Mouse (Mus musculus) v-Abl transformed pro-B cells (cell line): ENCODE results near the gene Mef2a.
"Not testable (repeated sequence)": the region's sequence is repeated elsewhere in the genome, so short reads cannot be mapped to it uniquely, and the experiment has no call there.

ENCODE experiments used
- in situ Hi-C, 2 experiments: fragments of 400-800 bp; cut with MboI; formaldehyde crosslinking; loops; one replicate each; pipeline ENCODE4 v1.15.1; 2025; ENCODE audit not compliant: unreplicated experiment in 2 of 2

Gene Mef2a

DNA sequence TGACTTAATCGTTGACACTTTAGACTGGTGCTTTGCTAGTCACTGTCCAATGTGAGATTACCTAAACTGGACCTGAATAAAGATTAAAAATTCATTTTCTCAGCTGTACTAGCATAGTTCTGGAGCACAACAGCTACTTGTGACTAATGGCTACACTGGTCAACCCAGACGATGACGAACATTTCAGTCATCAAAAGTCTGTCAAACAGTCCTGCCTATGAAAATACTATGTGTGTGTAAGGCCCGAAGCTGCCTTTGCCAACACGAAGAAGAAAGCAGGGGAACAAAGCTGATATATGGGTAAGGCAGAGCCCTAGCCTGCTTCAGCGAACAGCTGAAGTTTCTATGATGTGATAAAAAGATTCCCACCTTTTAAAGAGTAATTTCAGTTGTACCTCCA, 89.1 kb downstream of the Mef2a start:
- in situ Hi-C loops: no loop called here

DNA sequence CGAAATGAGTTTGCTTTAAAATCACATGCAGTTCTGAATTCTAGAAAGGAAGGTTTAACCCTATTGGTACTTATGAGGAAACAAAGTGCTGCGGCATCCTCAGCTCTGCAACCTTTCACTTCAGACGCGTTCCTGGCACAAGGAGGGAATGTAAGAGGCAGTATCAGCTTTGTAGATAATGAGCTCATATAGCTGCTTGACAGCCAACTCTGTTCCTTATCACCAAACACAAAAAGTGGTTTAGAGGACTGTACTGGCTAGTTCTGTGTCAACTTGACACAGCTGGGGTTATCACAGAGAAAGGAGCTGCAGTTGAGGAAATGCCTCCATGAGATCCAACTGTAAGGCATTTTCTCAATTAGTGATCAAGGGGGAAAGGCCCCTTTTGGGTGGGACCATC, 102.2 kb downstream of the Mef2a start:
- in situ Hi-C loops: not testable (repeated sequence)

GRCm38 (mm10) chr7:67259828-67260563, 112.7 kb downstream of the Mef2a start:
- in situ Hi-C loops: no loop called here

- in situ Hi-C loops: loop anchor here (10.0 to 25.0 kb wide), 3 partner anchors 109 to 1159 kb away; partner anchors contain the start of gene Selenos (in 2 of the 2)
These were observed 126.6 kb downstream of the Mef2a start for GRCm38 (mm10) chr7:67246067-67246466.

DNA sequence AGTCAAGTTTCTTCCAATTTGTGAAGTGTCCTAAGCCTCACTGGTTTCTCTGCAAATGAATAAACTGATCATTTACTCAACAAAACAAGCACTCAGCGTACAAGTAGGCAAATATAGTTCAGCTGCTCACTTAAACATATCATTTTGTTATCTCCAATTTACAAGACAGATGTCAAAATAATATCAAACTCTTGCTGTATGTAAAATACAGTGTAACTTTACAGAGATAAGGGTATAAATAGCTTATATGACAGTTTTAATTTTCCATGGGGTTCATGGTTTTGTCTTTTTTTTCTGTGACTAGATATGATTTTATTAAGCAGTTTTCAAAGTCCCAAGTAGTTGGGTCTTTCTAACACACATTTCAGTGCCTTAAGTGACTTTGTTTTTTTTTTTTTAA, 127.4 kb downstream of the Mef2a start:
- in situ Hi-C loops: loop anchor here (10.0 to 25.0 kb wide), 3 partner anchors 110 to 1158 kb away; partner anchors contain the start of gene Selenos (in 2 of the 2)

- in situ Hi-C loops: loop anchor here (5.0 to 25.0 kb wide), 6 partner anchors 111 to 1157 kb away; partner anchors contain the start of gene Selenos (in 2 of the 2)
These were observed 128.8 kb downstream of the Mef2a start for GRCm38 (mm10) chr7:67243894-67244282.

DNA sequence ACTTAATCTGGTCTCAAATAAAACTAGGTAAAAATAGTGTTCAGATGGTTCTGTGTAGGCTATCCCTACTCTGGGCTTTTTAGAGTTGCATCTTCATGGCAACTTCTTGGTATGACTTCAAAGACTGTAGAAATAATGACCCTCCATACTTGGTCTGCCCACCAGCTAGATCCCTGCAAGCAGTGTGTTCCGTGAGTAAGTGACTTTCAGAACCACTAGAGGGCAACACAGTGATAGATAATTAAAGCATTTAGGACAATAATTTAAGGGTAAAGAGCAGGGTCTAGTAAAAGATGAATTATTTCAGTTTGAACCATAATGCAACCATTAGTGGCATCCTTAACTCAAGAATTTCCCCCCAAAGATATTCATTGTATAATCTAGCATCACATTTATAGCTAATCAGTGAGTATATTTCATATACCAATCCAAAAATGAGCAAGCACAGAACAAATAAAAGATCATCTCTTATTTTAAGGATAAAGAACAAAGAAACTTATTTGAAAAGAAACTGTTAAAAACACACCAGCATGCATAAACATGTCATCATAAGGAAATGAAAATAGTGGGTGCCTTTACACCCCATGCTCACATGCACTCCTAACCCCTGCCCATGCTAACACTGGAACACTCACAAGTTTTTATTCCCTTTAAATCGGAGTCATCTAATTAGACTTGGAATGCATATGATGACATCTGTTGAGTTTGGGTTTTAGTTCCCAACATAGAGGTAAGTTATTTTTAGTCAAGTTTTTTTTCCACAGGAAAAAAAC, 129.4 kb downstream of the Mef2a start:
- in situ Hi-C loops: loop anchor here (5.0 to 25.0 kb wide), 6 partner anchors 111 to 1156 kb away; partner anchors contain the start of gene Selenos (in 2 of the 2)

DNA sequence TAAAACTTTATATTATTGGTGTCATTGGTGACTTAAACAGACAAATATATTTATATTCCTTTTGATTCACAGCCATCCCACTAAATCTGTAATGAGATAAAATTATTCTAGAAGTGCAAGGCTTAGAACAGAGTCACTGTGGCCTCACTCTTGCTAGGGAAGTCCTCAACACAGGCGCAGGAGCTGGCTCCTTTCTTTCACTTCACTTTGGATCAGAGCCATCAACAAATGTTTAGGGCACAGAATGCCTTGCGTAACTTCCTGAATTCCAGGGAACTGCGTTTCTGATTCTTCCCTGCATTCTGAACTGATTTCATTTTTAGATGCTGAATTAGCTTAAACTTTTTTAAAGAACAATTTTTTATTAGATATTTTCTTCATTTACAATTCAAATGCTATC, 130.7 kb downstream of the Mef2a start:
- in situ Hi-C loops: loop anchor here (5.0 to 25.0 kb wide), 6 partner anchors 113 to 1155 kb away; partner anchors contain the start of gene Selenos (in 2 of the 2)

DNA sequence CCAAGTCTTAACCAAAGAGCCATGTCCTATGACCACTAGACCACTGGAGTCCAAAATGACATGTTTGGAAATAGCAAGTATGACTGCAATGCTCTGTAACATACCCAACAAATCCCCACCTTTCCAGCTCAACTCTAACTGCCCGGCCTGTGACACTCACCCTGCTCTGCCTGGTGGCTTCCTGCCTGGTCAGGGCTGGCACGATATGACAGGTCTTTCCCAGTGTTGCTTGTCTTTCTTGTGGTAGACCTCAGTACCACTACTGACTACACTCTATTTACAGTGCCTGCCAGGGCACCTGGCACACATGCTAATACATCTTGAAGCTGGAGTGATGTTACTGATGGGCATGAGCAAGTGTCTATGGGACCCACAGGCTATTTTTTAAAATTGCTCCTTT, 134.9 kb downstream of the Mef2a start:
- in situ Hi-C loops: loop anchor here (25.0 kb wide), 2 partner anchors 925 to 1150 kb away; partner anchors contain the start of gene Selenos (in 2 of the 2)

DNA sequence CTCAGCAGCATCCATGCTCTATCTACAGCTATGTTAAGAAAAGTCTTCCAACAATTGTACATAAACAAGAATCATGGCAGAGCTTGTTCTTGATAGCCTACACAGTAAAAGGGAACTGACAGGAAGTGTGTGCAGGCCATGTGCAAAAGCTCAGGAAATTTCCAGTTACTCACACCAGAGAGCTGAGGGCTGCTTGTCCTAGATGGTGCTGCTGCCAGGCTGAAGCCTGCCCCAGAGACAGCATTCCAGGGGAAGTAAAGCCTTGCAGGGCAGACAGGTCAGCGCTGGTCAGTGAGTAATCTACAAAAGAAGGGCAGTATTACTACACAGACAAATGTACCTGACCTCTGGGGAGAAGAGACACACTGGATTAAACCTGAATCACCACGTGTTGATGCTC, 136.3 kb downstream of the Mef2a start:
- in situ Hi-C loops: loop anchor here (25.0 kb wide), 2 partner anchors 924 to 1149 kb away; partner anchors contain the start of gene Selenos (in 2 of the 2)

DNA sequence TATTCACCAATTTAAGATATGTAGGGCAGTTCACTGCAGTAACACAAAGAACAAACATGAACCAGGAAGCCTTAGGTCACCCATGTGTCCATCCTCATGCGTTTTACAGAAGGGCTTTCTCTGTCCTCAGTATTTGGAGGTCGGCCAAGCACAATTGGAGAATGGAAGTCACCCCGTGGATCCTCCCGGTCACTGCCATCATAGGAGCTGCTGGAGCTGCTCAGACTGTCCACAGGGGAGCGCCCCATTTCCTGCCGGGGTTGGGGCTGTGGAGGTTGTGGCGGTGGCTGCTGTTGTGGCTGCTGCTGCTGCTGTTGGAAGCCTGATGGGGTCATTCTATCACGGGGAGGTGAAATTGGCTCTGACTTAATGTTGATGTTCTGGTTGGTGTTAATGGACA, 137.9 kb downstream of the Mef2a start:
- in situ Hi-C loops: loop anchor here (25.0 kb wide), 2 partner anchors 922 to 1147 kb away; partner anchors contain the start of gene Selenos (in 2 of the 2)

DNA sequence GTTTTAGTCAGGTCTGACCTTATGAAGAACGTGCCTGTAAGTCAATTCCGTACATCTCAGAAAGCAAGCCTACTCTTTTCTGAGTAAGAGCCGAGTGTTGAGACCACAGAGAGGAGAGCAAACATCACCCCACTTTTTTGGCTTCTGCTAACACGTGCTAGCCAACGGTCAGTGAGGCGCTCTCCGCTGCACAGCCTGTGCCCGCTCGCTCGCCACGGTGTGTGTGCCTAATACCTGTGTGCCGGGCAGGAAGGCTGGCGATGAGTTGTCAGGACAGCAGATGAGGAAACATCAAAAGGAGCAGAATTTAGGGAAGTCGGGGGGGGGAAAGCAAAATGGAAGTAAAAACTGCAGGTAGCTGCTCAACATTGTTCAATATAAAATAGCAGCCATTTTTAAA, 140.2 kb downstream of the Mef2a start:
- in situ Hi-C loops: loop anchor here (25.0 kb wide), 2 partner anchors 920 to 1145 kb away; partner anchors contain the start of gene Selenos (in 2 of the 2)

DNA sequence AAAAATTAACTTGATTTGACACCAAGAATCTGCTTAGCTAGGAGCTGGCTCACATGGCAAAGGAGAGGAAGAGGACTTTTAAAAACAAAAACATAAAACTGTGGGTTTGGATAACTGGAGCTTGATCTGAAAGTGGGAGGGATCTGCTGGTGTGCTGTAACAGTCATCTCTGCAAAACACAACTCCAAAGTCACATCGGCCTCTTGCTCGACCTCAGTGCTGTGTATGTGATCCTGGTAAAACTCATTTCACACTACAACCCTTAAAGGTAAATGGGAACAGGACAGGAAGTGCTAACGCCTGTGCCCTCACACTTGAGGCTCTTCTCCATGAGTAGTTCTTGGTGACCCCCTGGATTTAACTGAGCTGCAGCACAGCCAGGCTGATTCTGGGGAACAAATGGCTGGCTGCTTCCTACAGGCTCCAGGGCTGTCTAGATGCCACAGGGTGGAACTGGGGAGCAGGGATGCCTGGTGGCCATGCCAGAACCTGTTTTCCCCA, 142.0 kb downstream of the Mef2a start:
- in situ Hi-C loops: loop anchor here (25.0 kb wide), 2 partner anchors 918 to 1143 kb away; partner anchors contain the start of gene Selenos (in 2 of the 2)

GRCm38 (mm10) chr7:67230221-67230620, 142.4 kb downstream of the Mef2a start:
- in situ Hi-C loops: loop anchor here (25.0 kb wide), 2 partner anchors 918 to 1143 kb away; partner anchors contain the start of gene Selenos (in 2 of the 2)

- in situ Hi-C loops: loop anchor here (25.0 kb wide), 2 partner anchors 917 to 1142 kb away; partner anchors contain the start of gene Selenos (in 2 of the 2)
These were observed 143.0 kb downstream of the Mef2a start for GRCm38 (mm10) chr7:67229701-67230100.

DNA sequence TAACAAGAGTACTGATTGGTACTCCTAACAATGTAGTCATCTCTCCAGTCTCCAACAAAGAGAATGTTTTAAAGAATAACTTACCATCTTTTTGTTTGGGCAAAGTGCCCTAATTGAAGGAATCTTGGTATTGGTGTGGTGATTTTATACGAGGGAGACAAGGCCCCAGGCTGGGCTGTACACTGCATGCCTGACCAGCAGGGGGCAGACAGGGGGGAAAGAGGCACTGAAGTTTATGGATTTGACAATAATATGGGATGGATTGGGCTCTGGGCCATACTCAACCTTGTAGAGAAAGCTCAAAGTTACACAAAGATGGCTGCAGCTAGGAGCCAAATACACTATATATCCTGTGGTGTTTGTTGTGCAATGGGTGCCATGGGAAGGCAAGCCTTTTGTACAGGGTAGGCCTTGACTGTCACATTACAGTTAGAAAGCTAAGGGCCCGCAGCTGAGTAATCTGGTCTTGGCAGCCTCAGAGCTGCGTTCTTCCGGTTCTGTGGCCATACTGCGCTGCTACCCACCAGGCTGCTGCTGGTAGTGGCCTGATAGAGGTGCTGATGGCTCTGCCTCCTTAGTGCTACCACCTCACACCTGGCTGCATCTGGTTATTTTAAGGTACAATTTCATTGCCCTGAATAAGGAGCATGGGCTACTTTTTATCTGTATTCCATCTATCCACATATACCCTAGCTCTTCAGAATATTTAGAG, 143.6 kb downstream of the Mef2a start:
- in situ Hi-C loops: loop anchor here (25.0 kb wide), 2 partner anchors 917 to 1142 kb away; partner anchors contain the start of gene Selenos (in 2 of the 2)

GRCm38 (mm10) chr7:67228390-67228789, 144.3 kb downstream of the Mef2a start:
- in situ Hi-C loops: loop anchor here (25.0 kb wide), 2 partner anchors 916 to 1141 kb away; partner anchors contain the start of gene Selenos (in 2 of the 2)

DNA sequence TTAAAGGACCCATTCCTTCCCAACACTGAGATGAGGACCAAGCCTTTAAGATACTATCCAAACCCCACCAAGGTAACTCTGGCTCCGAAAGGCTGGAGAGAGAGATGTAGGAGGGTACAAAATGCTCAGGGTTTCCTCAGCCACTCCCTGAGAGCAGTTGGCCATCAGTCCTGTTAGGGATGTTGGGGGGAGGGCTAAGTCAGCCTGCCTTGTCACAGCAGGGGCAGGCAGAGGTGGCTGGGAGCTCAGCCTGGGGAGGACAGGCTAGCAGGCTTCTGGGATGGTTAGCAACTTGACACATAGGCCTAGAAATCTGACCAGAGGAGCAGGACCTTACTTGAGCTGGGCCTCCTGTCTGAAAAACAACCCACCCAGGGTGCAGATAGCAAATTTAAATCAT, 145.1 kb downstream of the Mef2a start:
- in situ Hi-C loops: loop anchor here (25.0 kb wide), 2 partner anchors 915 to 1140 kb away; partner anchors contain the start of gene Selenos (in 2 of the 2)

DNA sequence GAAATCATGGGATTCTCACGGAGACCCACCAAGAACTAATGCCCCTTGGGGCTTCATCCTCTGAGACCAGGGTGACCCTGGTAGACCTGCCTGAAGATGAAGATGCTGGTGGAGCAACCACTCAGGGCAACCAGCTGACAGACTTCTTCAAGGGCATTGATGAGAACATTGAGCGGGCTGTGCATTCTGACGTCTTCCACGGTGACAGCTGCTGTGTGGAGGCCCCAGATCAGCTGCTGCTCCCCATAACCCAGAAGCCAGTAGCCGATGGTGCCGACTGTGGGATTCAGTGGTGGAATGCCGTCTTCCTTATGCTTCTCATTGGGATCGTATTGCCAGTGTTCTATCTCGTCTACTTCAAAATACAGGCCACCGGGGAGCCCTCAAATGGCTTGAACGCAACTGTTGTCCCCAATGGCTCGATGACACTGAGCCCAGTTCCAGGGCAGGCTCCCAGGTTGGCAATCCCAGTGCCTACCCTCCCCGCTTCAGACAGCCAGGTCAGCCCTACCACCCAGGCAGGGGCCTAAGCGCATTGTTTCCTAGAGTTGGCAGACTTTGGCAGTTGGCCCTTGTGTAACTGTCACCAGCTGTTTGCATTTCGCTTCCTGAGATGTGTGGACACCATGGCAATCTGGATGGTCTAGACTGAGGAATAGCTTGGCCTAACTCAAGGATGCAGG, 146.6 kb downstream of the Mef2a start:
- in situ Hi-C loops: loop anchor here (25.0 kb wide), 2 partner anchors 914 to 1139 kb away; partner anchors contain the start of gene Selenos (in 2 of the 2)
